Mouse (Mus musculus): ENCODE results near the gene Slc22a15.
A peak's percentile ranks its signal among the peaks of the same experiment; 100 is the strongest.
"Not testable (repeated sequence)": the region's sequence is repeated elsewhere in the genome, so short reads cannot be mapped to it uniquely, and the experiment has no call there.

The Slc22a15 gene

GRCm38 (mm10) chr3:101860151-101860550, 64.1 kb downstream of the Slc22a15 start:
- DNase-seq, result no peak

- no peak for DNase-seq
Measured at GRCm38 (mm10) chr3:101859740-101860139, 64.5 kb downstream of the Slc22a15 start.

- no peak for DNase-seq
Measured at GRCm38 (mm10) chr3:101854075-101854474, 70.2 kb downstream of the Slc22a15 start.

DNA sequence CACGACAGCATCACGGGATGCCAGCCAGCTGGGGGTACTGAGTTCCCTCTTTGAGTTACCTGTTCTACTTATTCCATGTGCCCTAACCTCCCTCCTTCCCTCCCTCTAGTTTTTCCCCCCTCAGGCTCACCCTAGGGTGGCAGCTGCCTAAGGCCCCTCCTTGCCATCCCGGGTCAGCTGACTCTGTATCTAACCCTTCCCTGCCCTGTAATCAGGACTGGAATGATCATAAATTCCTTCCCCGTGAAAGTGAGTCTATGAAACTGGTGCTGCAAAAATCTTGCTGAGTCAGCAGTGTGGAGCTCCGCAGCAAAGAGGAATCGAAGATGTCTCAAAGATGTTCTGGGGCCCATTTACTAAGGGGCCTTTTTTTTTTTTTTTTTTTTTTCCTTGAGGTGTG, 72.9 kb downstream of the Slc22a15 start:
- DNase-seq, result no peak

- no peak for DNase-seq
Measured at GRCm38 (mm10) chr3:101848816-101849215, 75.4 kb downstream of the Slc22a15 start, which contains the start of gene Mab21l3. Gene Mab21l3 (minus strand): TSS chr3:101848959.

- no peak for DNase-seq
Measured at GRCm38 (mm10) chr3:101846096-101846495, 78.2 kb downstream of the Slc22a15 start.

- DNase-seq, result no peak
Measured at GRCm38 (mm10) chr3:101842372-101843094, 81.7 kb downstream of the Slc22a15 start.

GRCm38 (mm10) chr3:101839327-101839726, 84.9 kb downstream of the Slc22a15 start:
- DNase-seq, result no peak

DNA sequence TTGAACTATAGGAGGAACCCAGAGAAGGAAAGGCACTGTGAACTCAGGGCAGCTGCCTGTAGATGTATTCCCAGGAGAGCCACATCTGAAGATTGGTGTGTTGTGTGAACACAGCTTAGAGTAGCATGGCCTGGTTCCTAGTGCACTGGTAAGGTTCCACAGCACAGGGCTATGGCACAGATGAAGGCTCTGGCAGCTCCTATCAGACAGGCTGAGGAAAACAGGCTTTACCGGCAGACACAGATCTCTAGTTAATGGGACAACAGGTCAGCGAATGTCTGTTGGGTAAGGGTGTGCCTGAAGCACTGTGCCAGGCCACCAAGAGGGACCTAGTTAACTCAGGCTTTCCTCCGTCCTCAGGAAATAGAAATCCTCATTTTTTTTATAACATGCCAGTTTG, 87.3 kb downstream of the Slc22a15 start:
- DNase-seq, result no peak

GRCm38 (mm10) chr3:101836532-101836931, 87.7 kb downstream of the Slc22a15 start:
- DNase-seq, result no peak

- peak; percentile 85 to 86 for DNase-seq
Measured at GRCm38 (mm10) chr3:101836045-101836444, 88.2 kb downstream of the Slc22a15 start.

DNA sequence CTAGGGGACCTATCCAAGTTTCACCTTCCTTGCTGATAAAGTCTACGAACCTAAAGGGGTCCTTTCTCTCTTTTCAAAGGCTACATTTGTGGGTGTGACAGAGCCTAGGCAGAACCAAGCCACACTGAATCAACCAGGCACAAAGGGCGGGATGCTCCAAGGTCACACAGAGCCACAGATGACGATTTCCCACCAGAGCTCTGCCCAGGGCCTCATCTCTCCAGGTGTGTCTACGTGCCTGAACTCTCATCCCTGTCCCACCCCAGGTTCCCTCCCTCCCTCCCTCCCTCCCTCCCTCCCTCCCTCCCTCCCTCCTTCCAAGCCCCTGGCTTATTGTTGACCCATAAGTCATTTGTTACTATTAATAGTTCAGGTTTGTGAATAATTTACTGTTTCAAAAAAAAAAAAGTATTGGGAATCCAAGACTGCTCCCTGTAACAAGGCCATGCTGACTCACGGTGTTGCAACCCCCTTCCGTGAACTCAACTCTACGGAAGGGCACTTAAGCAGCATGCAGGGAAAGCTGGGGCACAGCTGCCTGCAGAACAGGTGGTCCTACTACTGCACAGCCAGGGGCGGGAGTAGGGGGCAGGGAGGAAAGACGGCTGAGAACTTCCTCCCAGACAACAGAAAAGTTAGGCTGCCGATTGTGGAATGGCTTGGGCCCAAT, 92.9 kb downstream of the Slc22a15 start:
- DNase-seq, result peak; percentile 57 to 70

GRCm38 (mm10) chr3:101829881-101830616, 94.2 kb downstream of the Slc22a15 start:
- DNase-seq, result no peak

- DNase-seq, result no peak
Measured at GRCm38 (mm10) chr3:101828595-101828994, 95.7 kb downstream of the Slc22a15 start.

- no peak for DNase-seq
Measured at GRCm38 (mm10) chr3:101827220-101827715, 97.0 kb downstream of the Slc22a15 start.

DNA sequence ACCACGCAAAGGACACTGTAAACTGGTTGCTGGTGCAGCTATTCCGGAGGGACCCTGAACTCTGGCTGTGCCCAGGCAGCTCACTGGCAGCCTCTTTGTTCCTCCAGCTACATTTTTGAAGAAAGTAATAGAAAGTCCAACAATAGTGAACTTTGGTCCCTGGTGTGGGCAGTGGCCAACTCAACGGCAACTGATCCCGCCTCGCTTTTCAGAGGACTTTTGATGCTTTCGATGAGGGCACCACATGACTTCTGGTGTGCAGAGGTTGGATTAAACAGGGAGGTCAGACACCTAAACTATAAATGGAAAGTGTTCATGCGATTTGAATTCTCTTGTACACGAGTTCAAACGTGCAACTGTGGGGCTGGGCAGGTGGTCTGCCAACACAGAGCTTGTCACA, 99.9 kb downstream of the Slc22a15 start:
- no peak for DNase-seq

DNA sequence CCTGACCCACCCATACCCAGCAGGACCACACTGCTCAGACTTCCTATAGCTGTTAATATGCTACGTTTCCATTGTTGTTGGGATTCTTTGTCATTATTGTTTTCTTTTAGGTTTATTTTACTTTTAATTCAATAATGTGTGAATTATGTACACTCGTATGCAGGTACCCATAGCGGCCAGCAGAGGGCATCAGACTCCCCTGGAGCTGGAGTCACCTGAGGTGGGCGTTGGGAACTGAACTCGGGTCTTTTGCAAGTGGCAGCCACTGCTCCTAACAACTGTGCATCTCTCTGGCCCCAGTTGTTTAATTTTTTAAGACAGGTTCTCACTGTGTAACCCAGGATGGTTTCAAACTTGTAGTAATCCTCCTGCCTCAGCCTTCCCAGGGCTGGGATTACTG, 102.2 kb downstream of the Slc22a15 start:
- no peak for DNase-seq

DNA sequence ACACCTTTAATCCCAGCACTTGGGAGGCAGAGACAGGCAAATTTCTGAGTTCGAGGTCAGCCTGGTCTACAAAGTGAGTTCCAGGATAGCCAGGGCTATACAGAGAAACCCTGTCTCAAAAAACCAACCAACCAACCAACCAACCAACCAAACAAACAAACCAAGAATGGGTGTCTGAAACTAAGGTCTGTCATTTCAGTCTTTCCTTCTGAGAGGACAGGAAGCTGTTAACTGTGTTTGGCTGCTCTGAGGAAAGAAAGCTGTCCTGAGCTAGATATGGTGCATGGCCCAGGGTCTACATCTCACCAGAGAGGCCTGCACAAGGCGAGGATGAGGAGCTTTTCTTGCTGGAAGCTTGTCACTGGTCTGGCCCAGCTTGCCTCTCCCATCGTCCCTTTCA, 103.5 kb downstream of the Slc22a15 start:
- DNase-seq, result not testable (repeated sequence)

DNA sequence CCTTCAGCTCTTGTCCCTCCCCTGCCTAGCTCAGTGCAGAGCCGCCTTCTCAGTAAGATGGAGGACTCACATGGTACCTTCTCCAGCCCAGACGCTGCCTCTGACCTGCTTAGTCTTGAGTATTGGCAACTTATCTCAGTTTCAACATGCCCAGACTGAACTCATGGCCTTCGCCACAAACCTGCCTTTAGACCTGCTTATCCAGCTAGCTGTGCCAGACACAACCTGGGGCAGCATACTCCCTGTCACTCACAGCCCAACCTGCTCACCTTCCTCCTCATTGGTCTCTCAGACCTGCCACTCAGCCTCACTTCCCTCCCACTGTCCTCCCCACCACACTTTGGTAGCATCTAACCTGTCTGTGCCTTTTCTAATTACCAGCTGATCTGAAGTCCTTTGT, 108.2 kb downstream of the Slc22a15 start:
- DNase-seq, result no peak

DNA sequence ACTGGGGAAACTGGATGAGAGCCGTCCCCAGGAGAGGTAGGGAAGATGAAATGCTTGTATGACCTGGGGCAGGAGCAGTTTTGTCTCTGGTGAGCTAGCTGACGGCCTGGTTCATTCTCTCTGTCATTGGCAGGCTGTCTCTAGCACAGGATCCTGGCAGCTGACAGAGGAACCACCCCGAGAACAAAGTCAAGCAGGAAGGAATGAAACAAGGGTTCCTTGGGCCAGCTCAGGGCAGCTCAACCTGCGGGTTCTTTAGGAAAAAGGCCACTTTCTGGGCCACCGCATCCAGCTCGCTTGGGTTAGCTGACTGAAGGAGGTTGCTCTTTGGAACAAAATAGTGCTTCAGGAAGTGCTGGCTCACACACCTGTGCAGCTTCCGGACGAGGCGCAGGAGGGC, 109.5 kb downstream of the Slc22a15 start:
- DNase-seq, result no peak

DNA sequence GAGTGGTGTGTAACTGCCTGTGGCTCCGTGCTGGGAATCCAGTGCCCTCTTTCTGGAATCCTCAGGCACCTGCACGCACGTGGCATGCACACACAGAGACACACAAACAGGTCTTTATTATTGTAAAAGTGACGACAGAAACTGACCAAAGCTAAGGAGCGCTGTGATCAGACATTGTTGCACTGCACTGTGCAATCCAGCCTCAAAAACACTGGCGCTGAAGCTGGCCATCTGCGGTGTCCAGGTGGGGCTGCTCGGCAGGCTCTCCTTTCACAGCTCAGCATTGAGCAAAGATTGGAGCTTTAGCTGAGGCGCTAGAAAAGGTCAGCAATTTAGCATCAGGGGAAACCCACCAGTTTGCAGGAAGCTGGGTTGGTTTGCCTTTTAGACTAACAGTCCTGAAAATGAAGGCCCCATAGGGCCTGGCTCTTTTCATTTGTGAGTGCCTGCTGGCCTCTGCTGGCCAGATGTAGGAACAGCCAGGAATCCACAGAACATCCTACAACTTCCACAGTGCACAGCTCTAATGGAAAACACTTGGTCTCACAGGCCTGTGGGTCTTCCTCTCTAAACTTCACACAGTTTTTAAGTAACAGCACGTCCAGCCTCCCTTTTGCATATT, 111.8 kb downstream of the Slc22a15 start:
- DNase-seq, result peak; percentile 41 to 62

DNA sequence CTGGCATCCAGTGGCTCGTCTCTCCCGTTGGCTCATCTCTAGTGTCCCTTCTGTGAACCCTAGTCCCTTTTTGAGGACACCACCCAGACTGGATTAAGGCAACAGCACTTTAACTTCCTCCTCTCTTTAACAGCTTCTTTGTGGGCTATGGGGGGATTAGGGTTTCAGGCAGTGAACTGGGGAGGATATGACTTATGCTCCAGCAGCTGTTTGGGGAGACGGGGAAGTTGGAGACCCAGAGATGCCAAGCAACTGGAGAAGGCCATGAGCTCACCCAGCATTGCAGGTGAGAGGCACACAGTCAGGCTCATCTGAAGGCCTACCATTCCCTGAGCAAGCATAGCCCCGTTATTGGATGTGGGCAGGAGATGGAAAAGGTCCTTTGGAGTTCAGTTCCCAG, 112.3 kb downstream of the Slc22a15 start:
- DNase-seq, result no peak

- no peak for DNase-seq
Measured at GRCm38 (mm10) chr3:101807646-101808045, 116.6 kb downstream of the Slc22a15 start.
